Mouse (Mus musculus) ES-E14 (cell line): ENCODE data around the gene Snapc2.

ENCODE experiments used
- CHD2 ChIP-seq: IDR thresholded peaks from 2 replicates; pipeline ENCODE4 v1.6.1; 2014; ENCODE audit warnings: mild to moderate bottlenecking, low read depth, low read length, inconsistent platforms
- HCFC1 ChIP-seq: IDR thresholded peaks from 2 replicates; pipeline ENCODE4 v1.6.1; 2012; ENCODE audit warnings: low read length, inconsistent platforms, borderline replicate concordance; ENCODE audit not compliant: insufficient read depth

DNA sequence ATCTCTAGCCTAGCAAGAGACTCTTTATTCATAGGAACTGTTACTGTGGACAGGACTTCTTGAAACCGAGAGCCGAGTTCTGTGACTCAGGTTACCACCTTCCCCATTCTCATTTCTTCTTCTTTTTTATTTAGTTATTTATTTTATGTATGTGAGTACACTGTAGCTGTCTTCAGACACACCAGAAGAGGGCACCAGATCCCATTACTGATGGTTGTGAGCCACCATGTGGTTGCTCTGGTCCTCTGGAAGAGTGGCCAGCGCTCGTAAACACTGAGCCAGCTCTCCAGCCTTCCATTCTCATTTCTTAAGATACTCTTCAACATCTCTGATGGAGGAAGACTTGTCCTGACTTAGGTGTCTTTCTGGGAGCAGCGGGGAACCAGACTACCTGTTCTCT, 39.9 kb downstream of the Snapc2 start:
- TF ChIP-seq CHD2 = no peak
- no peak for TF ChIP-seq HCFC1
